Mouse (Mus musculus) thymus, adult 2 months (tissue): Measurements from ENCODE around the gene Htr5b. TPM values are rescaled to one million over a fixed set of nuclear protein-coding genes. Genes with fewer than 3 reads are reported as not detected.

Experiments
- DNase-seq: peaks from one replicate; pipeline ENCODE4 v3.0.0; 2021
- H3K27ac ChIP-seq: fragments of 200-500 bp; 2 replicates; pipeline ENCODE4 v1.5.1; 2012; ENCODE audit warnings: low read length, control low read depth; ENCODE audit not compliant: control insufficient read depth, insufficient read depth
- H3K27me3 ChIP-seq: fragments of 200-500 bp; 2 replicates; pipeline ENCODE4 v1.6.1; 2012; ENCODE audit warnings: mild to moderate bottlenecking, low read length, moderate library complexity, mixed read lengths; ENCODE audit not compliant: control insufficient read depth, insufficient read depth
- H3K36me3 ChIP-seq: fragments of 200-500 bp; 2 replicates; pipeline ENCODE4 v1.6.1; 2012; ENCODE audit warnings: mild to moderate bottlenecking, low read length, moderate library complexity; ENCODE audit not compliant: control insufficient read depth, insufficient read depth
- H3K4me1 ChIP-seq: fragments of 200-500 bp; replicated peaks from 2 replicates; pipeline ENCODE4 v1.6.1; 2012; ENCODE audit warnings: low read length; ENCODE audit not compliant: control insufficient read depth, insufficient read depth
- H3K4me3 ChIP-seq: fragments of 200-500 bp; 2 replicates; pipeline ENCODE4 v1.5.1; 2012; ENCODE audit warnings: mild to moderate bottlenecking, low read length, control low read depth, moderate library complexity; ENCODE audit not compliant: control insufficient read depth, insufficient read depth
- CTCF ChIP-seq: fragments of 200-500 bp; IDR thresholded peaks from 2 replicates; pipeline ENCODE4 v1.5.1; 2012; ENCODE audit warnings: mild to moderate bottlenecking, control low read depth, low read length, moderate library complexity, borderline replicate concordance; ENCODE audit not compliant: control insufficient read depth, poor library complexity, insufficient read depth; ENCODE audit errors: extremely low read depth
- POLR2A ChIP-seq: fragments of 200-500 bp; IDR thresholded peaks from 2 replicates; pipeline ENCODE4 v1.6.1; 2012; ENCODE audit warnings: mild to moderate bottlenecking, low read length, control low read depth, moderate library complexity; ENCODE audit not compliant: control insufficient read depth, poor library complexity, insufficient read depth; ENCODE audit errors: extremely low read depth
- WGBS: fragments of 180-500 bp; shearing (Covaris S2); methylation state at CpG from one replicate; pipeline ENCODE4 v1.1.7; 2018; 5-methylcytosine and 5-hydroxymethylcytosine counted together
- polyA plus RNA-seq: library from polyadenylated mRNA; depleted of rRNA; stranded (reverse); fragments of >200 nt; gene quantifications from 2 replicates; pipeline ENCODE4 v1.2.3, GENCODE M21; 2012

The Htr5b gene
- polyA plus RNA-seq, 1 experiment, result not detected

- Histone ChIP-seq H3K4me3 (no peak overlapping the region), H3K36me3 (peaks cover 19% of the 10 kb centered on the region), H3K4me1 (no peaks in the 10 kb centered on the region), H3K27me3 (no peaks in the 10 kb centered on the region), H3K27ac (no peak overlapping the region)
- WGBS, result 90% methylated on average over 16 of the region's 16 CpGs
- TF ChIP-seq POLR2A (no peak), CTCF (no peak)
- DNase-seq, result no peak
These were observed 22.7 kb upstream of the Htr5b start for GRCm38 (mm10) chr1:121550801-121551456.

GRCm38 (mm10) chr1:121549456-121549855 is 21.2 kb upstream of the Htr5b start:
- no peaks in the 10 kb centered on the region for H3K27me3 ChIP-seq
- no peak for DNase-seq
- 81% methylated on average over 4 of the region's 4 CpGs for WGBS
- no peak overlapping the region for H3K27ac ChIP-seq
- no peak for TF ChIP-seq POLR2A
- TF ChIP-seq CTCF, result peak; percentile 40; the same call in 1 of the 2 replicates
- H3K4me1 ChIP-seq, result no peaks in the 10 kb centered on the region
- H3K4me3 ChIP-seq, result no peak overlapping the region
- peaks cover 6% of the 10 kb centered on the region for H3K36me3 ChIP-seq

GRCm38 (mm10) chr1:121548667-121549066 is 20.4 kb upstream of the Htr5b start:
- H3K27ac ChIP-seq, result no peak overlapping the region
- H3K36me3 ChIP-seq, result no peaks in the 10 kb centered on the region
- WGBS, result 94% methylated on average over 4 of the region's 4 CpGs
- H3K4me3 ChIP-seq, result no peak overlapping the region
- H3K27me3 ChIP-seq, result no peaks in the 10 kb centered on the region
- no peak for TF ChIP-seq POLR2A
- no peak for TF ChIP-seq CTCF
- H3K4me1 ChIP-seq, result no peaks in the 10 kb centered on the region
- DNase-seq, result no peak

GRCm38 (mm10) chr1:121546844-121547243 is 18.6 kb upstream of the Htr5b start:
- H3K27ac ChIP-seq, result no peak overlapping the region
- TF ChIP-seq POLR2A, result no peak
- no peak for TF ChIP-seq CTCF
- H3K4me1 ChIP-seq, result no peaks in the 10 kb centered on the region
- H3K27me3 ChIP-seq, result no peaks in the 10 kb centered on the region
- H3K4me3 ChIP-seq, result no peak overlapping the region
- DNase-seq, result no peak
- no peaks in the 10 kb centered on the region for H3K36me3 ChIP-seq
- WGBS, result 72% methylated on average over 2 of the region's 2 CpGs

GRCm38 (mm10) chr1:121540361-121540760 is 12.1 kb upstream of the Htr5b start:
- DNase-seq, result no peak
- no peaks in the 10 kb centered on the region for H3K27me3 ChIP-seq
- no peaks in the 10 kb centered on the region for H3K36me3 ChIP-seq
- H3K27ac ChIP-seq, result no peak overlapping the region
- TF ChIP-seq CTCF, result no peak
- TF ChIP-seq POLR2A, result no peak
- H3K4me3 ChIP-seq, result no peak overlapping the region
- no peaks in the 10 kb centered on the region for H3K4me1 ChIP-seq
- 62% methylated on average over 8 of the region's 8 CpGs for WGBS

- H3K27me3 ChIP-seq, result peaks cover 3% of the 10 kb centered on the region; the same call in 1 of the 2 replicates
- H3K4me1 ChIP-seq, result no peaks in the 10 kb centered on the region
- no peak overlapping the region for H3K4me3 ChIP-seq
- TF ChIP-seq POLR2A, result no peak
- TF ChIP-seq CTCF, result no peak
- H3K36me3 ChIP-seq, result no peaks in the 10 kb centered on the region
- 67% methylated on average over 7 of the region's 7 CpGs for WGBS
- no peak for DNase-seq
- no peak overlapping the region for H3K27ac ChIP-seq
These were observed 3.2 kb upstream of the Htr5b start for GRCm38 (mm10) chr1:121531439-121531838.
